In the genomic region with DNA sequence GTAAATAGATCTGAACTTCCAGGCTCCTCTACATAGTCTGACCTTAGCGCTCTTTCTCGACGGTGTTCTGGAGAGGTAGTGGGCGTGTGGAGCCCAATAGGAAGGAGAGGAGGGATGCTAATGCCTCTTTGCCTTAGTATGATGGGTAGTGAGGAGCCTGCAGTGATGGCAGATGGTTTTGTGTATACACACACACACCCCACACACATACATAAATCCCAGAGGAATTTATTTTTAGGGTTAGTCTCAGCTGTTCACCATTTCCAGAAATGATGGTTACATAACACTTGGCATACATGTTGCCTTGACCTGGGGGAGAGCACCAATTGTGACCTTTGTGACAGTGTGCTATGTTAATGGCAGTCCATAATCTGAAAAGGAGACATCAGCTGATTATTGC, we compare ENCODE assay signal across 10 mouse cellular contexts. TPM values are rescaled to one million over a fixed set of nuclear protein-coding genes. Genes with fewer than 3 reads are reported as not detected.
A peak's percentile ranks its signal among the peaks of the same experiment; 100 is the strongest.
DNase-seq lines count a peak whose midpoint lies in the region.
"Had no signal": no experiment of that assay in that cellular context is flagged by ENCODE, and none has a peak within 500 bp of the region (broad histone marks: within the 10 kb centered on the region; RNA-seq: fewer than 3 reads in every experiment).

No protein-coding gene starts in this region.

- intact Hi-C loops in gastrocnemius, postnatal 14 days (cut with DNase I; ENCODE audit: low total_unique reads), result no loop called here

- DNase-seq in frontal cortex, adult 2 months (ENCODE audit: extremely low spot score in 1 of 2, low spot score in 1 of 2), result peak; percentile 34 to 53
- no peak for DNase-seq in frontal cortex, postnatal 25 days (ENCODE audit: low spot score in 2 of 2)
- DNase-seq in right cerebral cortex, adult 18-20 months, result peak; percentile 52
- DNase-seq in right cerebral cortex, postnatal 14 days, result no peak
- peak; percentile 4 to 28 for DNase-seq in layer of hippocampus, postnatal 14 days (ENCODE audit: low spot score in 2 of 2)
- peak; percentile 16 for DNase-seq in right cerebral cortex, postnatal 25 days
- no peak for DNase-seq in gastrocnemius, postnatal 14 days
- no peak for DNase-seq in lung, postnatal 25 days (ENCODE audit: low spot score)
- DNase-seq: adrenal gland, postnatal 14 days; kidney, adult 18-20 months had no signal

RNA-seq across cellular contexts. Expression of a gene that starts 2.8 kb away (rescaled TPM):
- 19.5 and 22.1 TPM in 2 replicates for polyA plus RNA-seq in frontal cortex, adult 2 months (2012; rRNA removed)
- total RNA-seq in layer of hippocampus, postnatal 14 days (2021), result 10 to 100 TPM; 22.9 to 24.3 TPM
- 1 to 10 TPM; 2.5 to 2.8 TPM for total RNA-seq in gastrocnemius, postnatal 14 days (2021)

Comparison
In these comparisons a context has a peak if more than half of its experiments do, and no peak if none do; other contexts are left out.
1. DNase-seq: peak in frontal cortex, adult 2 months (2 of 2), right cerebral cortex, adult 18-20 months (single experiment), layer of hippocampus, postnatal 14 days (2 of 2) and right cerebral cortex, postnatal 25 days (single experiment); none in frontal cortex, postnatal 25 days (0 of 2), right cerebral cortex, postnatal 14 days (single experiment), gastrocnemius, postnatal 14 days (single experiment) and lung, postnatal 25 days (single experiment).
2. RNA of a gene that starts 2.8 kb away (total RNA-seq): 22.9 to 24.3 TPM in layer of hippocampus, postnatal 14 days; 2.5 to 2.8 TPM in gastrocnemius, postnatal 14 days; every median in the first group is over 4 times any median in the second.